Mouse (Mus musculus): ENCODE results near the gene Hacl1. TPM values are rescaled to one million over a fixed set of nuclear protein-coding genes. Genes with fewer than 3 reads are reported as not detected.

Hacl1 gene
- polyA plus RNA-seq, 1 experiment, result 154 TPM

GRCm38 (mm10) chr14:31564452-31565179 is 76.5 kb downstream of the Hacl1 start:
- 0 out of 2 replicates have a peak overlapping the region, but pooled peaks have one; percentile 32 for H3K27ac ChIP-seq (ENCODE audit: insufficient read depth, low read depth, low read length)
- H3K27me3 ChIP-seq (replicated peaks; ENCODE audit: control insufficient read depth, insufficient read depth, low read length), result no peaks in the 10 kb centered on the region
- H3K4me3 ChIP-seq (ENCODE audit: insufficient read depth, low read depth, low read length), result no peak overlapping the region
- no peak for TF ChIP-seq CTCF (conservative IDR thresholded peaks at IDR 0.05; ENCODE audit: insufficient read depth, insufficient read length, low read depth, low read length)
- TF ChIP-seq POLR2A (IDR thresholded peaks at IDR 0.05; ENCODE audit: low read depth, low read length), result no peak
- H3K36me3 ChIP-seq (ENCODE audit: control insufficient read depth, insufficient read depth, low read length), result no peaks in the 10 kb centered on the region
- WGBS, result 31% methylated on average over 6 of the region's 6 CpGs
- DNase-seq, result peak; percentile 67
- H3K4me1 ChIP-seq (ENCODE audit: control insufficient read depth, insufficient read depth, low read length), result peaks cover 10% of the 10 kb centered on the region; the same call in 1 of the 2 replicates

GRCm38 (mm10) chr14:31560886-31561285 is 80.2 kb downstream of the Hacl1 start:
- Histone ChIP-seq H3K27me3 (replicated peaks; ENCODE audit: control insufficient read depth, insufficient read depth, low read length) (no peaks in the 10 kb centered on the region), H3K4me3 (ENCODE audit: insufficient read depth, low read depth, low read length) (no peak overlapping the region), H3K27ac (ENCODE audit: insufficient read depth, low read depth, low read length) (no peak overlapping the region), H3K36me3 (ENCODE audit: control insufficient read depth, insufficient read depth, low read length) (no peaks in the 10 kb centered on the region), H3K4me1 (ENCODE audit: control insufficient read depth, insufficient read depth, low read length) (peaks cover 10% of the 10 kb centered on the region; the same call in 1 of the 2 replicates)
- no peak for TF ChIP-seq CTCF (conservative IDR thresholded peaks at IDR 0.05; ENCODE audit: insufficient read depth, insufficient read length, low read depth, low read length)
- 25% methylated on average over 5 of the region's 5 CpGs for WGBS
- DNase-seq, result no peak

DNA sequence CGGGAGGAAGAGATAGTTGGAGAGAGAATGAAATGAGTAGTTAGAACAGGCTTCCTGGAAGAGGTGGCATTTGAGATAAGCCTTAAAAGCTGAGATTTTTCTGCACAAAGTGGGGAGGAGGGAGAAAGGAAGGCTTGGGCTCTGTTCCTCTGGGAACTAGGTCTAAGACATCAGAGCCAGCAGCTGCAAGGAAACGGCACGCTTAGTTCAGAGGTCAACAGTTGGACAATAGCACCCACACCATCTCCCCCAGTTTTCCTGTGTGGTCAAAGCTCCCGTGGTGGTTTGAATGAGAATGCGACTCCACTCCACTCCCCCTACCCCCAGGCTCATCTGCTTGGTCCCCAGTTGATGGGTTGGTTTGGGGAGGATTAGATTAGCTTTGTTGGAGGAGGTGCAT is 81.9 kb downstream of the Hacl1 start:
- 44% methylated on average over 5 of the region's 5 CpGs for WGBS
- H3K27me3 ChIP-seq (replicated peaks; ENCODE audit: control insufficient read depth, insufficient read depth, low read length), result no peaks in the 10 kb centered on the region
- H3K36me3 ChIP-seq (ENCODE audit: control insufficient read depth, insufficient read depth, low read length), result no peaks in the 10 kb centered on the region
- H3K4me1 ChIP-seq (ENCODE audit: control insufficient read depth, insufficient read depth, low read length), result no peaks in the 10 kb centered on the region
- TF ChIP-seq POLR2A (IDR thresholded peaks at IDR 0.05; ENCODE audit: low read depth, low read length), result no peak
- TF ChIP-seq CTCF (conservative IDR thresholded peaks at IDR 0.05; ENCODE audit: insufficient read depth, insufficient read length, low read depth, low read length), result no peak
- H3K27ac ChIP-seq (ENCODE audit: insufficient read depth, low read depth, low read length), result no peak overlapping the region
- DNase-seq, result no peak
- H3K4me3 ChIP-seq (ENCODE audit: insufficient read depth, low read depth, low read length), result no peak overlapping the region

DNA sequence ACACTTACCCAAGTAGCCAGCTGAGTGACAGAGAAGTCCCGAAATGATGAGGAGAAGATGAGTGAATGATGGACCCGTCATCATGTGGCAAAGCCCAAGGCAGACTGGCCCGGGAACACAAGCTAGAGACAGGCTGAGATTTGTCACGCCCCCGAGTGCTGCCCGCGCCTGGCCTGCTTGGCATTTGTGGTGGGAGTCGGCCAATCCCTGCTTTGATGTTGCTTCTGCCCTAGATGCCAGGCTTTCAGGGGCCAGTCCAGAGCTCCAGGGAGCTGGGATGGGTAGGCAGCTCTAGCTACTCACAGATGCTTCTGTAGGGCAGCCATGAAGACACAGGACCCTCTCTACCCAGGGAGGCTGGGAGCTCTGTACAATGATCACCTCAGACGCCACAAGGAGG is 83.3 kb downstream of the Hacl1 start:
- TF ChIP-seq POLR2A (IDR thresholded peaks at IDR 0.05; ENCODE audit: low read depth, low read length), result no peak
- TF ChIP-seq CTCF (conservative IDR thresholded peaks at IDR 0.05; ENCODE audit: insufficient read depth, insufficient read length, low read depth, low read length), result no peak
- Histone ChIP-seq H3K4me3 (ENCODE audit: insufficient read depth, low read depth, low read length) (no peak overlapping the region), H3K27ac (ENCODE audit: insufficient read depth, low read depth, low read length) (no peak overlapping the region), H3K27me3 (replicated peaks; ENCODE audit: control insufficient read depth, insufficient read depth, low read length) (no peaks in the 10 kb centered on the region), H3K4me1 (ENCODE audit: control insufficient read depth, insufficient read depth, low read length) (no peaks in the 10 kb centered on the region), H3K36me3 (ENCODE audit: control insufficient read depth, insufficient read depth, low read length) (no peaks in the 10 kb centered on the region)
- 56% methylated on average over 9 of the region's 9 CpGs for WGBS
- no peak for DNase-seq

DNA sequence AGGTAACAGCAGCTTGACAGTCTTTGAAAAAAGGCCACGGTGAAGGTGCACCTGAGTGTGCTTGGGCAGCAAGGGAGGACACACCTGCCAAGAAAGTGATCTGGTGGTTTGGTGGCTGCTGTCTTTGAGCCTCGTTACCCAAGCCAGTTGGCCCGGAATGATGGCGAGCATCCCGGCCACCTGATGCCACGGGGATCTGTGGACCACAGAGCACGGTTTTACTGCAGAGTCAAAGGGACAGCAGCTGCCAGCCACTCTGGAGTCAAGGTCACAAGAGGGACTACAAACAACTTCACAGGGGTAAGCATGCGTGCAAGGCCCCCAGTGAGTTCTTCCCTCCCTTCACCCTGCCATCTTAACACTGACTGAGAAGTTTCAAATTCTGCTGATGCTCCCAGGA is 83.8 kb downstream of the Hacl1 start:
- no peak overlapping the region for H3K4me3 ChIP-seq (ENCODE audit: insufficient read depth, low read depth, low read length)
- no peaks in the 10 kb centered on the region for H3K4me1 ChIP-seq (ENCODE audit: control insufficient read depth, insufficient read depth, low read length)
- TF ChIP-seq CTCF (conservative IDR thresholded peaks at IDR 0.05; ENCODE audit: insufficient read depth, insufficient read length, low read depth, low read length), result no peak
- no peak for TF ChIP-seq POLR2A (IDR thresholded peaks at IDR 0.05; ENCODE audit: low read depth, low read length)
- no peak overlapping the region for H3K27ac ChIP-seq (ENCODE audit: insufficient read depth, low read depth, low read length)
- 71% methylated on average over 8 of the region's 8 CpGs for WGBS
- H3K27me3 ChIP-seq (replicated peaks; ENCODE audit: control insufficient read depth, insufficient read depth, low read length), result no peaks in the 10 kb centered on the region
- no peaks in the 10 kb centered on the region for H3K36me3 ChIP-seq (ENCODE audit: control insufficient read depth, insufficient read depth, low read length)
- no peak for DNase-seq

DNA sequence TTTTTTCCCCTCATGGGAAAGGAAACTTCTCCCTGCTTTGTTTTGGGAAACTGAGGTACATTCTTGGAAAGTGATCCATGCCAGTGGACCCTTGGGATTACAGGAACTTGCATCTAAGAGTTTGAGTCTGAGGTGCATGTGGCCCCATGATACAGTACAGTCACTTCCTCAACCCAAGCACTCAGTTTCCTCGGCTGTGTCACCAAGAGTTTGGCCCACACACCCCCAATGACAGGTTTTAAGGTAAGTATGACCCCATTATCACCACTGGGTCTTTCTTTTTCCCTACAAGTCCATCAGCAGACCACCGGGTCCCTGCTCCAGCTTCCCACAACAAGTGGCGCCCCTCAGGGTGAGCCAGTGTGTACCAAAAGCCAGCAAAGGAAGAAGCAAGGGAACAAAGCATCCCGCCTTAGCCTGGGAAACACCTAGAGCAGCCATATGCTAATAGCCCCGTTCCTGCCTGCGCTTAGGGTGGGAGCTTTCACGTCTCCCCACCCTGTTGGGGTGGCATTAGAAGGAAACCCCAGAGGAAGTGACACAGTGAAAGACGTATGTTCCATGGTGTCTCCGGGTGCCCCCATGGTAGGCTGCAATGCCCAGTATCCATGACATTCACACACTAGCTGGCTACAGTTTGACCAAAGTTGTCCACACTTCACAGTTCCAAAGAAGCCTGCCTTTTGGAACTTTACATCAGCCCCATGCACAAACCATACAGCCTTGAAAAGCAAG is 84.4 kb downstream of the Hacl1 start:
- no peaks in the 10 kb centered on the region for H3K4me1 ChIP-seq (ENCODE audit: control insufficient read depth, insufficient read depth, low read length)
- TF ChIP-seq CTCF (conservative IDR thresholded peaks at IDR 0.05; ENCODE audit: insufficient read depth, insufficient read length, low read depth, low read length), result no peak
- TF ChIP-seq POLR2A (IDR thresholded peaks at IDR 0.05; ENCODE audit: low read depth, low read length), result no peak
- H3K36me3 ChIP-seq (ENCODE audit: control insufficient read depth, insufficient read depth, low read length), result no peaks in the 10 kb centered on the region
- WGBS, result 89% methylated on average over 9 of the region's 9 CpGs
- H3K4me3 ChIP-seq (ENCODE audit: insufficient read depth, low read depth, low read length), result no peak overlapping the region
- no peak for DNase-seq
- H3K27me3 ChIP-seq (replicated peaks; ENCODE audit: control insufficient read depth, insufficient read depth, low read length), result no peaks in the 10 kb centered on the region
- H3K27ac ChIP-seq (ENCODE audit: insufficient read depth, low read depth, low read length), result no peak overlapping the region

GRCm38 (mm10) chr14:31555963-31556434 is 85.1 kb downstream of the Hacl1 start:
- DNase-seq, result no peak
- H3K27me3 ChIP-seq (replicated peaks; ENCODE audit: control insufficient read depth, insufficient read depth, low read length), result no peaks in the 10 kb centered on the region
- no peak overlapping the region for H3K27ac ChIP-seq (ENCODE audit: insufficient read depth, low read depth, low read length)
- 47% methylated on average over 14 of the region's 14 CpGs for WGBS
- H3K36me3 ChIP-seq (ENCODE audit: control insufficient read depth, insufficient read depth, low read length), result no peaks in the 10 kb centered on the region
- H3K4me1 ChIP-seq (ENCODE audit: control insufficient read depth, insufficient read depth, low read length), result no peaks in the 10 kb centered on the region
- H3K4me3 ChIP-seq (ENCODE audit: insufficient read depth, low read depth, low read length), result no peak overlapping the region
- no peak for TF ChIP-seq CTCF (conservative IDR thresholded peaks at IDR 0.05; ENCODE audit: insufficient read depth, insufficient read length, low read depth, low read length)
- TF ChIP-seq POLR2A (IDR thresholded peaks at IDR 0.05; ENCODE audit: low read depth, low read length), result no peak

Data from kidney, adult 2 months (tissue).